Mouse (Mus musculus): ENCODE results near the gene Ptma.
"Not testable (repeated sequence)": the region's sequence is repeated elsewhere in the genome, so short reads cannot be mapped to it uniquely, and the experiment has no call there.

Gene Ptma

DNA sequence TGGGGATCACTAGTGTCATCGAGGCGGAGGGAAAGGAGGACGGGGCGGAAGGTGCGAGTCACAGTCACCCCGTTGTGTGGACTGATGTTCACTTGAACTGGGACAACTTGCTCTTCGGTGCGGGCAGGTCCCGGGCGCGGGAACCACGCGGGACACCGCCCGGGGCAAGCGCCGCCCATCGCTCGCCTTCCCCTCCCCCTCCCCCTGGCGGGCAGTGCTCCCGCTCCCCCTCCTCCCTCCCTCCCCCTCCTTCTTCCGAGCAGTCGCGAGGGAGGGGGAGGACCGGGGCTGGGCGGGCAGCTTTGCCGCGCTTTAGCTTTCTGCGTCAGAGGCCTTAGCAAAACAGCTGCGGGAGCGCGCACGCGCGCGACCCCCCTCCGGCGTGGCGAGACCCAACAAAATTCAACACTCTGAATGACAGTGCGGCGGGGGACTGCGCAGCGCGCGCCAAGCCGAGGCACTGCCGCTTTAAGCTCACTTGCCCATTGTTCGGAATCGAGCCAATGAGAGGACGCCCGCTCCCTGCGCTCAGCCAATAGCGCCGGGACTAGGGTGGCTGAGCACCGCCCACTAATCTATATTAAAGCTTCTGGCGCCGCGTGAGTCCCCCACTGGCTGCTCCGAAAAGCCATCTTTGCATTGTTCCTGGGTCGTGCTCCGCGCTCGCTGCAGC, at the start of gene Ptma:
Gene Ptma, plus strand, starts transcription at position 611 of the 673 bp plus-strand sequence.
- DNase-seq (ENCODE audit: low spot score) = peak; percentile 93

- no peak for DNase-seq (ENCODE audit: low spot score)
These were observed 48.7 kb upstream of the Ptma start for GRCm38 (mm10) chr1:86477738-86478285.

DNA sequence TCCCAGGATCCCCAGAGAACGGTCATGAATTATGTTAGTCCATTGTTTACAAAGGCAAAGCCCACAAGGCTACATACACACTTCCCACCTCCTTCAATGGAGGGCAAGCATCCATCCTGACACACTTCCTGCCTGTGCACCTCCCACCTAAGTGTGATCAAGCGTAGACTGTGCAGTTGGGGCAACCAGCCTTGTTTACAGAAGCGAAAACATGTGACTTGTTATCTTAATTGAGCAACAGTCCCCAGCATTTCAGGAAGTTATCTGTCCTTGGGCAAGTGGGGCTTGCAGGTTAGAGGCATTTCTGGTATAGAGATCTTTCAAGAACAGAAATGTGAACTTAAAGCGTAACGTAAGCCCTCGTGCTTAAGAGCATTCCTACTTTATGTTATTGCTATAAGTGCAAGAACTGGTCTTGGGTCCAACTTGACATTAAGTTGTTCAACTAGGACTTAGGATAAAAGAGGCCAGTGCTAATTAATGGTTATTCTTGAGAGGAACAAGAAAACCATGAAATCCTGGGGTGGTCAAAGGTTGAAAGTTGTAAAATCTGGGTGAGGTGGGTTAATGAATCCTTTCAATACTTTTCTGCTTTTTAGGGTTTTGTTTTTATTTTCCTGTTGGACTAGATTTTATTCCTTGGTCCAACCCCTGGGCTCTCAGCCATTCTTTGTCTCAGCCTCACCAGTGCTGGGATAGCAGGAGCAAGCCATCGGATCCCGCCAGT, 47.3 kb upstream of the Ptma start:
- DNase-seq (ENCODE audit: low spot score) = no peak

- DNase-seq (ENCODE audit: low spot score) = no peak
These were observed 46.2 kb upstream of the Ptma start for GRCm38 (mm10) chr1:86480288-86480687.

DNA sequence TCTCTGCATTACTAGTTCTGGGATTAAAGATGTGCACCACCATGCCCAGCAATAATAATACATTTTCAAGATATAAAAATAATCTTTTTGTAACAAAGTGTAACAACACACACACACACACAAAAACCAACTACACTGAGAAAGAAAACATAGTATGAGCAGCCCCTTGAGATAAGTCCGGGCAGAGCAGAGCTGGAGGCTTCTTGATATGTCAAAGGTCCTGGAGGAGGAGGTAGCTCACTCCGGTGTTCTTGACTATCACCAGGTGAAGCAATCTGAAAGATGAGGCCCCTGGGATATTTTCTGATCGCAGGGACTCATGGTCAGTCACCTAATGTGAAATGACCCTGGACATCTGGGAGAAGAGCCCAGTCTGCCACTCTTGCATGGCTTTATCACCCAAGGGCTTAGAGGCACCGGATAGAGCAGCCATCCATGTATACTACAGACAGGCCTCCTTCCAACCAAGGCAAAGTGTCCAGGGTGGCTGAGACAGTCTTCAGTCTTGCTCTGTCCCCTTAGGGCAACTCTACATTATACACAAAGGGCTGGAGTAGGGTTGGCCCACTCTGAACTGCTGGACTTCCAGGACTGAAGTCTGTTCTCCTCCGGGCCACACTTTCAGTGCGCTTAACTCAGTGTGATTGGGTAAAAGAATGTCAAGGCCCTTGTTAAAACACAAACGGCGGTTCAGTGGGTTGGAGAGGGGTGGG, 45.6 kb upstream of the Ptma start:
- DNase-seq (ENCODE audit: low spot score) = no peak

DNA sequence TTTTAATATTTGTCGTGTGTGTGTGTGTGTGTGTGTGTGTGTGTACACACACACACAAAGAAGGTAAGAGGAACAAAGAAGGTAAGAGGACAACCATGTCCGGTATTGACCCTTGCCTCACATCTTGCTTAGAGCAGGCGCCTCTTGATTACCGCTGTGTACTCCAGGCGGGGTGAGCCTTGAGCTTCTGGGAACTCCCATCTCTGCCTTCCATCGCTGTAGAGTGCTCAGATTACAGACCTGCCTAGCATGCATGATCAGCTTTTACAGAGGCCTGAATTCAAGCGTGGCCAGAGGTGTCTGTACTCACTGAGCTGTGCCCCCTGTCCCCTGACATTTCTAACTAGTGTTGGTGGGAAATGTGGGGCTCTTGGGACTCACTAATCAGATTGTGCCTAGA, 45.1 kb upstream of the Ptma start:
- DNase-seq (ENCODE audit: low spot score) = no peak

- DNase-seq (ENCODE audit: low spot score) = no peak
These were observed 44.2 kb upstream of the Ptma start for GRCm38 (mm10) chr1:86482288-86482687.

DNA sequence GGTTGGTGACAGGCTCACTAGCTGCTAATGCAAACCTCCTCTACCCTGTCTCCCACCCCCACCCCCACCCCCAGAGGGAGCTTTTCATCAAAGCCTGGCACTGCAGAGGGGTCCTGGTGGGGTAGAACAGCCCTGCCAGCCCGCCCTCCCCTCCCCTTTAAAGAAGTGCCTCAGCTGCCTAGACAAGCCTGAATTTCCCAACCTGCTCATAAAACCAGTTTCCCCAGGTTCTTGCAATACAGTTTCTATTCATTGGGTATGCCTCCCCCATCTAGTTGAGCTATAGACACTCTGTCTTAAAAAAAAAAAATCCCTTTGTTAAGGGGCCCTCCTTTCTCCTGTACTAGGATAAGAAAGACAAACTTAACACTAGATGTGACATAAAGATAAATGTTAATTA, 43.8 kb upstream of the Ptma start:
- DNase-seq (ENCODE audit: low spot score) = no peak

DNA sequence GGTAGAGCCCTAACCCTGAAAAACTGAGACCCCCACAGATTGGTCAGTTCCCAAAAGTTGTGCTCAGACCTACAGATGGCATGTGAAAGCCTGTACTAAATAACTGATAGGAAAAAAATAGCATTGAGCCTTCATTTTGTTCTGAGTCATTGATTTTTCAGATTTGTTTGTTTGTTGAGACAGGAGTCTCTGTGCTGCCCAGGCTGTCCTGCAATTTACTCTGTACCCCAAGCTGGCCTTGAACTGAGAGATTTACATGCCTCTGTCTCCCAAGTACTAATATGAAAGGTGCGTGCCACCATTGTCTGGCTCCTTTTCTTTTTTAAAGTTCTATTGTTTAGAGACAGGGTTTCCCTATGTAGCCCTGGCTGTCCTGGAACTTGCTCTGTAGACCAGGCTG, 41.2 kb upstream of the Ptma start:
- no peak for DNase-seq (ENCODE audit: low spot score)

- not testable (repeated sequence) for DNase-seq (ENCODE audit: low spot score)
These were observed 40.7 kb upstream of the Ptma start for GRCm38 (mm10) chr1:86485858-86486257.

DNA sequence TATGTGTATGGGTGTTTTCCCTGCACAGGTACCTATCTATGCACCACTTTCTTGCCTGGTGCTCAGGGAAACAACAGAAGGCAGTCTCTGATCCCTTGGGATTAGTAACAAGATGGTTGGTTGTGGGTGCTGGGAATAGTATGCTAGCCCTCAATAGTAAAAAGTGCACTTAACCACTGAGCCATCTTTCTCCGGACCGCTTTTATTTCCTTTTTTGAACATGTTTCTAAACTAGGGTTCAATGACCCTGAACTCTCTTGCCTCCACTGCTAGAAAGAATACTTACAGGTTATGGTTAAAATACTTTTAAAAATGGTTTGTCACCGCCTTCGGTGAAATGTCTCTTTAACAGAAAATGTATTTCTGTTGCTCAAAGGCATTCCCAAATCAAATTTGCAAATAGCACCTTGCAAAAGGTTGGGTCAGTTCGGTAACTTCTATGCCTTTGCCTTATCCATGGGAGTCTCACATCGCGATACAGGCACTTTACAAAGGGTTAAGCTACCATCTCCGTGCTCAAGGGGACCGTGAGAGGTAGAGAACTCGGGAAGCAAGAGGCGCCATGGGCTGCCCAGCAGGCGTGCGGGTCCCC, 39.7 kb upstream of the Ptma start:
- DNase-seq (ENCODE audit: low spot score) = no peak

- DNase-seq (ENCODE audit: low spot score) = peak; percentile 100
These were observed 39.1 kb upstream of the Ptma start for GRCm38 (mm10) chr1:86487295-86487907.

DNA sequence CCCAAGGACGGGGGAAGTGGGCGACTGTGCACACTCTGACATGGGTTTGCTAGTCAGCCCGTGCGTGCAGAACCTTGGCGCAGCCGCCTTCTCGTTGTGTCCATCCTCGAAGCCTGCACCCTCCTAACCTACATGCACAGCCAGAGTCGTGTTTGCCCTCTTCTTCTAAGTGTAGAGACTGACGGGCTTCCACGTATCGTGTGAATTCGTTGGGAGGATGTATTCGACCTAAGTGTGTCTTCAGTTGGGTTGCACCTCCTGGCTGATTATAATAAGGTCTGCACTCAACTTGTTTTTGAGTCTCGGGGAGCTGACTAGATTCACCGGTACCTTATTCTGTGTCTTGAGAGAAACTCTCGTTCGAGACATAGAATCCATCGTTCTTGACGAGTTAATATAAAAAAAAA, 38.6 kb upstream of the Ptma start:
- no peak for DNase-seq (ENCODE audit: low spot score)

DNA sequence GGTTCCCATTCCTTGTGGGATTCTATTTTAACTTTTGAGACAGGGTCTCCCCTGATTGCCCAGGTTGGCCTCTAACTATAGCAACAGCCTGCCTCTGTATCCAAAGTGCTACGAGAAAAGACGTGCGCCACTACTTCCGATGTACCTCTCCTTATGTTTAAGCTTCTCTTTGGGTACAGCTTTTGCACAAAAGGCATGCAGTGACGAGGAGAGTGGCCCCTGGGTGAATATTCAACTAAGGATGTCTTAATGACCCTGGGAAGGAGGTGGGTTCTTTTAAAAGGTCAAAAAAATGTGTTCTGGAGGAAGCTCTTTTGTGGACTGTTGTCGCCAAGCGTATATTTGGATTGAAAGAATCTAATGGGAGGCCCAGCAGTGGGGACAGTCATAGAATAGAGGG, 38.2 kb upstream of the Ptma start:
- DNase-seq (ENCODE audit: low spot score) = no peak

- no peak for DNase-seq (ENCODE audit: low spot score)
These were observed 37.8 kb upstream of the Ptma start for GRCm38 (mm10) chr1:86488774-86489173.

DNA sequence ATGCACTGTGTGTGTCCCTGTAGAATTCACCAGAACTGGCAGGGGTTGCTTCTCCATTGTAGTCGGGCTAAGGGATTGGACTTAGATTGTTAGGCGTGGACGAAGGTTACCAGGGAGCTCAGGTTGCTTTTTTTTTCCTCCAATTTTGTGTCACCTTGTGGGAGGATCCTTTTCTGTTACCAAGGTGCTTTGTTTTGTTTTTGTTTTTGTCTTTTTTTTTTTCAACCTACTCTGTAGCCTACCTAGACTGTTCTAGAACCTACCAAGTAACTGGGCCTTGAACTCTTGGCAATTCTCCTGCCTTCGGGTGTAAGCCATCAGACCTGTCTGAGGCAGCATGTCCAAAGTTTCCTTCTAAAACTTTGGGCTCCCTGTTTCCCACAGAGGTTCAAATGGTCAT, 36.6 kb upstream of the Ptma start:
- no peak for DNase-seq (ENCODE audit: low spot score)

DNA sequence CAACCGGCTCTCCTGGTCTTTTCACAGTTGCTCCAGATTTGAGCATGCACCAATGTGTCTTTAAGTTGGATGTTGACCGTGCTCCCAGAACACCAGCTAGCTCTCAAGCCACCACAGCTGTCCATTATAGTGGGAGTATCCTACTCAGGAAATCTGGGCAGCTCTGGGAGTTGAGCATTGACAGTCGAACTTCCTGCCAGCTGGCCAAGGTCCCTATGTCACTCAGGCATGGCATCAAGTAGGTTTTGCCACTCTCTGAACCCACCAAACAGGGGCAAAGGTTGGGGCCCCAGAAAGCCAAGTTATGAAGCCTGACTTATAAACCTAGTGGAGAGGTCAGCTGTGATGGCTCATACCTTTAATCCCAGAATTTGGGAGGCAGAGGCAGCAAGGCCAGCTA, 35.8 kb upstream of the Ptma start:
- no peak for DNase-seq (ENCODE audit: low spot score)

- DNase-seq (ENCODE audit: low spot score) = no peak
These were observed 34.9 kb upstream of the Ptma start for GRCm38 (mm10) chr1:86491533-86492094.

GRCm38 (mm10) chr1:86492095-86493070, 34.1 kb upstream of the Ptma start:
- DNase-seq (ENCODE audit: low spot score) = no peak

GRCm38 (mm10) chr1:86493783-86494182, 32.7 kb upstream of the Ptma start:
- DNase-seq (ENCODE audit: low spot score) = no peak

Data from ovary, postnatal 14 days (tissue).